Mouse (Mus musculus) CH12.LX (cell line): ENCODE results near the gene Ldlrad3. TPM values are rescaled to one million over a fixed set of nuclear protein-coding genes. Genes with fewer than 3 reads are reported as not detected.

Source experiments
- DNase-seq: peaks from one replicate; pipeline ENCODE4 v3.0.0-alpha.2; 2013; ENCODE audit errors: extremely low read depth
- H3K27ac ChIP-seq: 2 replicates; pipeline ENCODE4 v1.5.1; 2012; ENCODE audit warnings: low read depth, mild to moderate bottlenecking, control low read depth, moderate library complexity; ENCODE audit not compliant: insufficient read depth
- H3K27me3 ChIP-seq: replicated peaks from 2 replicates; pipeline ENCODE3; 2012; ENCODE audit warnings: inconsistent platforms
- H3K36me3 ChIP-seq, 2 experiments: replicated peaks in 1 of 2; 2 replicates each; pipeline versions ENCODE3 to v1.6.1; 2012; ENCODE audit warnings: inconsistent platforms in 1 of 2, low read length in 1 of 2, mild to moderate bottlenecking in 1 of 2, mixed read lengths in 1 of 2, moderate library complexity in 1 of 2; ENCODE audit not compliant: control insufficient read depth in 1 of 2, insufficient read depth in 1 of 2
- H3K4me1 ChIP-seq, 2 experiments: 2 replicates each; pipeline ENCODE4 v1.6.1; 2012; ENCODE audit warnings: inconsistent platforms in 1 of 2, moderate library complexity in 1 of 2; ENCODE audit not compliant: insufficient read depth in 2 of 2, control insufficient read depth in 1 of 2
- H3K4me2 ChIP-seq: 2 replicates; pipeline ENCODE4 v1.6.1; 2012; ENCODE audit warnings: low read depth, mild to moderate bottlenecking, control low read depth; ENCODE audit not compliant: poor library complexity, insufficient read depth, severe bottlenecking
- H3K4me3 ChIP-seq, 3 experiments: fragments of 150-350 bp in 1 of 3; sonication (generic) in 1 of 3; replicated peaks in 1 of 3; 2 replicates each; pipeline versions ENCODE3 to v1.5.1; 2011 to 2012; ENCODE audit warnings: low read depth in 2 of 3, low read length in 2 of 3, mild to moderate bottlenecking in 2 of 3, moderate library complexity in 2 of 3, control low read depth in 1 of 3, improper control_type of control experiment in 1 of 3, inconsistent platforms in 1 of 3, mixed read lengths in 1 of 3; ENCODE audit not compliant: poor library complexity in 1 of 3
- H3K79me2 ChIP-seq: replicated peaks from 2 replicates; pipeline ENCODE4 v1.6.1; 2012; ENCODE audit warnings: mild to moderate bottlenecking, moderate library complexity; ENCODE audit not compliant: control insufficient read depth, poor library complexity, insufficient read depth, severe bottlenecking; ENCODE audit errors: extremely low read depth
- H3K9ac ChIP-seq: 2 replicates; pipeline ENCODE4 v1.6.1; 2012; ENCODE audit warnings: low read depth, mild to moderate bottlenecking, control low read depth, moderate library complexity; ENCODE audit not compliant: insufficient read depth
- H3K9me3 ChIP-seq: replicated peaks from 2 replicates; pipeline ENCODE3; 2012; ENCODE audit warnings: low read length, inconsistent platforms, mixed read lengths
- BHLHE40 ChIP-seq: IDR thresholded peaks from 2 replicates; pipeline ENCODE4 v1.6.1; 2011; ENCODE audit warnings: mild to moderate bottlenecking, low read depth, low read length, improper control_type of control experiment
- CHD1 ChIP-seq: IDR thresholded peaks from 2 replicates; pipeline ENCODE4 v1.6.1; 2012; ENCODE audit warnings: low read depth, low read length, improper control_type of control experiment, inconsistent platforms
- CHD2 ChIP-seq: IDR thresholded peaks from 2 replicates; pipeline ENCODE4 v1.6.1; 2011; ENCODE audit warnings: low read length, improper control_type of control experiment
- CTCF ChIP-seq, 2 experiments: IDR thresholded peaks in 1 of 2; conservative IDR thresholded peaks in 1 of 2; 2 replicates each; pipeline ENCODE4 v1.5.1; 2011 to 2012; ENCODE audit warnings: low read depth in 2 of 2, low read length in 2 of 2, improper control_type of control experiment in 1 of 2, inconsistent platforms in 1 of 2, mild to moderate bottlenecking in 1 of 2, moderate library complexity in 1 of 2
- E2F4 ChIP-seq: IDR thresholded peaks from 2 replicates; pipeline ENCODE4 v1.6.1; 2011; ENCODE audit warnings: low read depth, low read length, improper control_type of control experiment; ENCODE audit not compliant: insufficient replicate concordance
- EP300 ChIP-seq: IDR thresholded peaks from 2 replicates; pipeline ENCODE4 v1.6.1; 2011; ENCODE audit warnings: low read length, improper control_type of control experiment
- GABPA ChIP-seq: IDR thresholded peaks from 2 replicates; pipeline ENCODE4 v1.6.1; 2012; ENCODE audit warnings: low read depth, low read length, improper control_type of control experiment, inconsistent platforms; ENCODE audit not compliant: insufficient replicate concordance
- IRF4 ChIP-seq: IDR thresholded peaks from 2 replicates; pipeline ENCODE4 v1.6.1; 2014; ENCODE audit warnings: low read depth, mild to moderate bottlenecking, inconsistent platforms, low read length, improper control_type of control experiment
- JUN ChIP-seq: IDR thresholded peaks from 2 replicates; pipeline ENCODE4 v1.6.1; 2011; ENCODE audit warnings: low read depth, mild to moderate bottlenecking, low read length, improper control_type of control experiment, moderate library complexity; ENCODE audit not compliant: insufficient read depth
- JUND ChIP-seq: conservative IDR thresholded peaks from 2 replicates; pipeline ENCODE4 v1.6.1; 2011; ENCODE audit warnings: low read depth, low read length, improper control_type of control experiment
- KAT2A ChIP-seq: IDR thresholded peaks from 2 replicates; pipeline ENCODE4 v1.6.1; 2012; ENCODE audit warnings: low read length, improper control_type of control experiment, inconsistent platforms; ENCODE audit not compliant: insufficient replicate concordance
- MAZ ChIP-seq: IDR thresholded peaks from 2 replicates; pipeline ENCODE4 v1.6.1; 2012; ENCODE audit warnings: low read depth, mild to moderate bottlenecking, inconsistent platforms, low read length, improper control_type of control experiment, moderate library complexity
- MEF2A ChIP-seq: IDR thresholded peaks from 2 replicates; pipeline ENCODE4 v1.6.1; 2014; ENCODE audit warnings: low read depth, mild to moderate bottlenecking, inconsistent platforms, low read length, improper control_type of control experiment, borderline replicate concordance
- NELFE ChIP-seq: IDR thresholded peaks from 2 replicates; pipeline ENCODE4 v1.6.1; 2011; ENCODE audit warnings: low read depth, low read length, improper control_type of control experiment
- NRF1 ChIP-seq: IDR thresholded peaks from 2 replicates; pipeline ENCODE4 v1.6.1; 2014; ENCODE audit warnings: low read depth, mild to moderate bottlenecking, inconsistent platforms, low read length, improper control_type of control experiment, moderate library complexity
- PAX5 ChIP-seq: IDR thresholded peaks from 2 replicates; pipeline ENCODE4 v1.6.1; 2012; ENCODE audit warnings: low read length, inconsistent platforms, mixed read lengths
- POLR2A ChIP-seq: IDR thresholded peaks from 2 replicates; pipeline ENCODE4 v1.6.1; 2011; ENCODE audit warnings: low read depth, mild to moderate bottlenecking, improper control_type of control experiment, low read length
- POLR2AphosphoS2 ChIP-seq: IDR thresholded peaks from 2 replicates; pipeline ENCODE4 v1.6.1; 2011; ENCODE audit warnings: low read depth, low read length, improper control_type of control experiment
- RAD21 ChIP-seq: IDR thresholded peaks from 2 replicates; pipeline ENCODE4 v1.6.1; 2011; ENCODE audit warnings: low read depth, mild to moderate bottlenecking, low read length, improper control_type of control experiment, moderate library complexity
- SMC3 ChIP-seq: IDR thresholded peaks from 2 replicates; pipeline ENCODE4 v1.6.1; 2011; ENCODE audit warnings: low read depth, low read length, improper control_type of control experiment
- TBP ChIP-seq: conservative IDR thresholded peaks from 2 replicates; pipeline ENCODE4 v1.6.1; 2011; ENCODE audit warnings: low read depth, low read length, improper control_type of control experiment
- TCF12 ChIP-seq: IDR thresholded peaks from 2 replicates; pipeline ENCODE4 v1.6.1; 2014; ENCODE audit warnings: low read depth, mild to moderate bottlenecking, inconsistent platforms, low read length, improper control_type of control experiment
- UBTF ChIP-seq: IDR thresholded peaks from 2 replicates; pipeline ENCODE4 v1.6.1; 2012; ENCODE audit warnings: low read depth, mild to moderate bottlenecking, inconsistent platforms, low read length, improper control_type of control experiment, moderate library complexity
- USF1 ChIP-seq: IDR thresholded peaks from 2 replicates; pipeline ENCODE4 v1.6.1; 2014; ENCODE audit warnings: low read depth, mild to moderate bottlenecking, inconsistent platforms, low read length, improper control_type of control experiment
- USF2 ChIP-seq: conservative IDR thresholded peaks from 2 replicates; pipeline ENCODE4 v1.6.1; 2011; ENCODE audit warnings: low read depth, low read length, improper control_type of control experiment
- ZC3H11A ChIP-seq: IDR thresholded peaks from 2 replicates; pipeline ENCODE4 v1.6.1; 2012; ENCODE audit warnings: low read depth, mild to moderate bottlenecking, inconsistent platforms, low read length, improper control_type of control experiment
- ZMIZ1 ChIP-seq: IDR thresholded peaks from 2 replicates; pipeline ENCODE4 v1.6.1; 2012; ENCODE audit warnings: low read depth, mild to moderate bottlenecking, inconsistent platforms, low read length, improper control_type of control experiment
- ZNF384 ChIP-seq: IDR thresholded peaks from 2 replicates; pipeline ENCODE4 v1.6.1; 2012; ENCODE audit warnings: low read depth, low read length, improper control_type of control experiment, inconsistent platforms
- dilution Hi-C: fragments of 300-500 bp; cut with MboI; formaldehyde crosslinking; loops from 2 replicates; pipeline ENCODE4 v1.14.3; 2020; ENCODE audit warnings: low sequenced_read_pairs; ENCODE audit not compliant: extremely low pct_unique_long_range_greater_than_20kb, extremely low pct_ligation_motif_present
- in situ Hi-C: fragments of 300-500 bp; cut with MboI; formaldehyde crosslinking; loops from 3 replicates; pipeline ENCODE4 v1.14.3; 2019; ENCODE audit warnings: low sequenced_read_pairs, low pct_ligation_motif_present, low pct_unique_long_range_greater_than_20kb, mixed read lengths
- polyA plus RNA-seq: library from polyadenylated mRNA; unstranded; fragments of >175 nt; gene quantifications from 2 replicates; pipeline ENCODE4 v1.2.1, GENCODE M21; 2012; ENCODE audit warnings: low read depth; ENCODE audit not compliant: insufficient read length
- total RNA-seq, 2 experiments: library from RNA; depleted of rRNA; stranded (reverse); fragments of 300-350 nt in 1 of 2; fragments of >200 nt in 1 of 2; gene quantifications; 2 replicates each; pipeline ENCODE4 v1.2.3; 2012 to 2014

The Ldlrad3 gene
- total and polyA plus RNA-seq, 3 experiments: 0.30 to 2.7 (median 2.1) TPM

DNA sequence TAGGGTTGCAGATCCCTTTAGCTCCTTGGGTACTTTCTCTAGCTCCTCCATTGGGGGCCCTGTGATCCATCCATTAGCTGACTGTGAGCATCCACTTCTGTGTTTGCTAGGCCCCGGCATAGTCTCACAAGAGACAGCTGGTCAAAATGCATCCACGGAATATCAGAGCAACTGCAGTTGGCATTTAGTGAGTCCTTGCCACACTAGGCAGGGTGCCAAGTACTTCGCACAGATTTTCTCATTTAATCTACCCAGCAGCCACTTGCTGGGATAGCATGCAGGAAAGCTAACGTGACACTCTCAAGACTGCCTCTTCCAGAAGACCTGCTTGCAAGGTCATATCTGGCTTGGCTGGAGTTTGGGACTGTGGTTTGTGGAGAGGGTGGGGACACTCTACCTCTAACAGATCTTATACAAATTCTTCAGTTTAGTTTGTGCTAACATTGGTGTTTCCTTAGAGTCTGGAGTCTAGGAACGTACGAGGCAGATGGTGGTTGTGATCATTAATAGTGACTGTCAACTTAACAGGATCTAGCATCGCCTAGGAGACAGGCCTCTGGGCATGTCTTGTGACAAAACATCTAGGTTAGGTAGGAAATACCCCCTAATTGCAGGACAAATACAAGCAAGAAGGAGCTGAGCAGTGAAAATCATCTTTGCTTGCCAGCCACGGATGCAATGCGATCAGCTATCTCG lies 115.0 kb downstream of the Ldlrad3 start:
- Histone ChIP-seq H3K27ac (no peak overlapping the region), H3K36me3 (no peaks in the 10 kb centered on the region), H3K79me2 (no peaks in the 10 kb centered on the region), H3K4me1 (peaks cover 0 to 7% of the 10 kb centered on the region in 2 experiments; a peak in 2 of 4 replicates), H3K9ac (no peak overlapping the region), H3K27me3 (no peaks in the 10 kb centered on the region), H3K4me2 (no peak overlapping the region), H3K9me3 (no peaks in the 10 kb centered on the region), H3K4me3 (no peak overlapping the region)
- no peak for TF ChIP-seq RAD21
- no peak for TF ChIP-seq EP300
- no peak for TF ChIP-seq E2F4
- TF ChIP-seq USF2: no peak
- TF ChIP-seq PAX5: no peak
- TF ChIP-seq NELFE: no peak
- no peak for TF ChIP-seq CHD2
- TF ChIP-seq POLR2A: no peak
- TF ChIP-seq MAZ: no peak
- no peak for TF ChIP-seq TBP
- TF ChIP-seq USF1: no peak
- no peak for TF ChIP-seq ZC3H11A
- TF ChIP-seq CHD1: no peak
- no peak for TF ChIP-seq TCF12
- TF ChIP-seq IRF4: no peak
- no peak for TF ChIP-seq KAT2A
- TF ChIP-seq GABPA: no peak
- TF ChIP-seq SMC3: no peak
- no peak for TF ChIP-seq ZNF384
- in situ Hi-C loops (no loop called here), dilution Hi-C loops (no loop called here)
- no peak for DNase-seq

DNA sequence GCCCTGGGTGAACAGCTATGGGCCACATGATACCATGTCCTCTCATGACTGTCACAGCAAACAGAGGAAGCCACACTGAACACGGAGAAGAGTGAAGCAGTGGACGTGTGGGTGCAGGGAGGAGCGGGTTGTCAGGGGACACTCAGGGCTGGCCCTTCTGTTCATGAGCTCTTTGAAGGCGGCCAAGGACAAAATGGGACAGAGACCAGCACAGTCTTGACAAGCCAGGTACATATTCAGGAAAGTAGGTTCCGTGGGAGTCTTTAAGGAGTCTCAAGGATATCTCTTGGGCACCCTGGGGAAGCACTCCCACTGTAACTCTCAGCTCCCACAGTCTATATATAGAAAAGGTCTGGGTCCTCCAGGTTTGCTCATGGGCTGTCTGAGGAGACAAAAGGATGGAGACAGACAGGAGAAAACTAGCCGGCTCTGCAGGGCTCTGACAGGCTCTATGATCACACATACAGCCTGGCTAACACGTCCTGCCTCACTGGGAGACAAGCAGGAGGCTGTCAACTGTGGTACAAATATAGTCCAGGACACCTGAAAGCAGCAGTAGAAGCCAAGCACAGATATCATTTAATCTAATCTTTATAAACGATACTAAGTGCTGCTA lies 121.3 kb downstream of the Ldlrad3 start:
- TF ChIP-seq CHD2 (no peak), MEF2A (no peak), MAZ (no peak), KAT2A (no peak), NRF1 (no peak), GABPA (no peak), RAD21 (no peak), USF2 (no peak), UBTF (no peak), TCF12 (no peak), CTCF (conservative IDR thresholded peaks at IDR 0.05 in 1 of 2, IDR thresholded peaks at IDR 0.05 in 1 of 2; ENCODE audit: low read depth in 2 of 2, low read length in 2 of 2) (no peak), JUN (no peak), ZMIZ1 (no peak), EP300 (no peak), JUND (no peak), POLR2AphosphoS2 (no peak), BHLHE40 (no peak)
- no peaks in the 10 kb centered on the region for H3K27me3 ChIP-seq
- in situ Hi-C loops: no loop called here

More for the DNA sequence above, 121.3 kb downstream of the Ldlrad3 start:
- H3K9me3 ChIP-seq: no peaks in the 10 kb centered on the region
- no peak overlapping the region for H3K27ac ChIP-seq
- no peak overlapping the region for H3K4me3 ChIP-seq
- no peaks in the 10 kb centered on the region for H3K36me3 ChIP-seq
- H3K9ac ChIP-seq: no peak overlapping the region
- no peak overlapping the region for H3K4me2 ChIP-seq
- peaks cover 0 to 9% of the 10 kb centered on the region in 2 experiments; a peak in 2 of 4 replicates for H3K4me1 ChIP-seq
- H3K79me2 ChIP-seq: no peaks in the 10 kb centered on the region
- dilution Hi-C loops: no loop called here
- DNase-seq: no peak
